Mouse (Mus musculus) MEL (cell line): ENCODE measurements around the gene Blm.

Experiments
- CTCF ChIP-seq, 3 experiments: IDR thresholded peaks in 2 of 3; conservative IDR thresholded peaks in 1 of 3; 2 replicates each; pipeline ENCODE4 v1.5.1; 2011 to 2012; ENCODE audit warnings: low read length in 3 of 3, low read depth in 2 of 3, mild to moderate bottlenecking in 2 of 3, improper control_type of control experiment in 1 of 3, inconsistent platforms in 1 of 3, mixed read lengths in 1 of 3, moderate library complexity in 1 of 3; ENCODE audit not compliant: control insufficient read depth in 1 of 3, insufficient read depth in 1 of 3, poor library complexity in 1 of 3, severe bottlenecking in 1 of 3
- E2F4 ChIP-seq: IDR thresholded peaks from 2 replicates; pipeline ENCODE4 v1.6.1; 2011; ENCODE audit warnings: low read depth, low read length, improper control_type of control experiment, borderline replicate concordance
- ETS1 ChIP-seq: IDR thresholded peaks from 2 replicates; pipeline ENCODE4 v1.6.1; 2012; ENCODE audit warnings: low read depth, mild to moderate bottlenecking, inconsistent platforms, low read length, improper control_type of control experiment, moderate library complexity
- GATA1 ChIP-seq: IDR thresholded peaks from 2 replicates; pipeline ENCODE4 v1.6.1; 2011; ENCODE audit warnings: low read depth, low read length, improper control_type of control experiment
- MAX ChIP-seq: IDR thresholded peaks from 2 replicates; pipeline ENCODE4 v1.6.1; 2011; ENCODE audit warnings: low read length, improper control_type of control experiment
- MAZ ChIP-seq: IDR thresholded peaks from 2 replicates; pipeline ENCODE4 v1.6.1; 2012; ENCODE audit warnings: low read depth, mild to moderate bottlenecking, inconsistent platforms, low read length, improper control_type of control experiment
- MYC ChIP-seq: IDR thresholded peaks from 2 replicates; pipeline ENCODE4 v1.6.1; 2011; ENCODE audit warnings: low read depth, mild to moderate bottlenecking, low read length, improper control_type of control experiment, moderate library complexity
- POLR2A ChIP-seq, 2 experiments: IDR thresholded peaks; 2 replicates each; pipeline ENCODE4 v1.6.1; 2011 to 2012; ENCODE audit warnings: low read length in 2 of 2, mild to moderate bottlenecking in 2 of 2, control low read depth in 1 of 2, improper control_type of control experiment in 1 of 2, low read depth in 1 of 2, moderate library complexity in 1 of 2; ENCODE audit not compliant: control insufficient read depth in 1 of 2, insufficient read depth in 1 of 2, poor library complexity in 1 of 2
- POLR2AphosphoS5 ChIP-seq: IDR thresholded peaks from 2 replicates; pipeline ENCODE4 v1.6.1; 2012; ENCODE audit warnings: low read depth, borderline replicate concordance, mild to moderate bottlenecking, inconsistent platforms, low read length, moderate library complexity, mixed read lengths
- TCF12 ChIP-seq: IDR thresholded peaks from 2 replicates; pipeline ENCODE4 v1.6.1; 2014; ENCODE audit warnings: low read depth, mild to moderate bottlenecking, inconsistent platforms, low read length, improper control_type of control experiment, moderate library complexity
- USF1 ChIP-seq: IDR thresholded peaks from 2 replicates; pipeline ENCODE4 v1.6.1; 2014; ENCODE audit warnings: low read depth, mild to moderate bottlenecking, inconsistent platforms, low read length, improper control_type of control experiment, moderate library complexity
- ZNF384 ChIP-seq: IDR thresholded peaks from 2 replicates; pipeline ENCODE4 v1.6.1; 2012; ENCODE audit warnings: low read depth, mild to moderate bottlenecking, inconsistent platforms, low read length, improper control_type of control experiment

GRCm38 (mm10) chr7:80453997-80454396, 80.9 kb downstream of the Blm start:
- no peak for TF ChIP-seq POLR2AphosphoS5
- no peak for TF ChIP-seq MAZ
- TF ChIP-seq USF1, result no peak
- TF ChIP-seq GATA1, result no peak
- no peak for TF ChIP-seq MYC
- TF ChIP-seq CTCF (IDR thresholded peaks at IDR 0.05 in 2 of 3, conservative IDR thresholded peaks at IDR 0.05 in 1 of 3; ENCODE audit: control insufficient read depth in 1 of 3, insufficient read depth in 1 of 3, low read depth in 2 of 3, low read length in 3 of 3, poor library complexity in 1 of 3, severe bottlenecking in 1 of 3), result no peak
- no peak for TF ChIP-seq TCF12
- TF ChIP-seq E2F4, result no peak
- TF ChIP-seq ETS1, result no peak
- TF ChIP-seq ZNF384, result no peak
- no peak for TF ChIP-seq POLR2A (IDR thresholded peaks at IDR 0.05; ENCODE audit: control insufficient read depth in 1 of 2, insufficient read depth in 1 of 2, low read depth in 1 of 2, low read length in 2 of 2, poor library complexity in 1 of 2)
- no peak for TF ChIP-seq MAX
